Mouse (Mus musculus) hindbrain, embryonic 12.5 days (tissue): ENCODE results near the gene Tex13c2. TPM values are rescaled to one million over a fixed set of nuclear protein-coding genes. Genes with fewer than 3 reads are reported as not detected.

ENCODE experiments used
- polyA plus RNA-seq: library from polyadenylated mRNA; unstranded; fragments of >200 nt; fragmentation: Nextera tagmentation; extraction: Ambion mirVana; gene quantifications from 2 replicates; pipeline ENCODE4 v1.2.1, GENCODE M21; 2016

Gene Tex13c2
- polyA plus RNA-seq, 1 experiment from 2014 or later, result not detected

Other genes starting within 250 kb of the Tex13c2 start
- gene Sh2d1a, start 12.8 kb downstream of the Tex13c2 start, polyA plus RNA-seq, result 0.57 and 0.76 TPM in 2 replicates